Mouse (Mus musculus): ENCODE measurements around the gene Fen1.
"Not testable (repeated sequence)": the region's sequence is repeated elsewhere in the genome, so short reads cannot be mapped to it uniquely, and the experiment has no call there.

Gene Fen1

GRCm38 (mm10) chr19:10176941-10177372 is 27.0 kb downstream of the Fen1 start:
- no peak for DNase-seq

GRCm38 (mm10) chr19:10176477-10176876 is 27.5 kb downstream of the Fen1 start:
- no peak for DNase-seq

GRCm38 (mm10) chr19:10174956-10175355 is 29.0 kb downstream of the Fen1 start:
- DNase-seq = no peak

GRCm38 (mm10) chr19:10173844-10174539 is 30.0 kb downstream of the Fen1 start:
- no peak for DNase-seq

GRCm38 (mm10) chr19:10173116-10173718 is 30.8 kb downstream of the Fen1 start:
- no peak for DNase-seq

GRCm38 (mm10) chr19:10171846-10172245 is 32.1 kb downstream of the Fen1 start:
- no peak for DNase-seq

- DNase-seq = no peak
Observed at GRCm38 (mm10) chr19:10171359-10171758, 32.6 kb downstream of the Fen1 start.

GRCm38 (mm10) chr19:10170466-10170865 is 33.5 kb downstream of the Fen1 start:
- DNase-seq = no peak

- DNase-seq = not testable (repeated sequence)
Observed at GRCm38 (mm10) chr19:10169692-10170330, 34.2 kb downstream of the Fen1 start.

GRCm38 (mm10) chr19:10169179-10169578 is 34.8 kb downstream of the Fen1 start:
- no peak for DNase-seq

- no peak for DNase-seq
Observed at GRCm38 (mm10) chr19:10168441-10168840, 35.5 kb downstream of the Fen1 start.

- DNase-seq = no peak
Observed at GRCm38 (mm10) chr19:10167951-10168350, 36.0 kb downstream of the Fen1 start.

GRCm38 (mm10) chr19:10167112-10167511 is 36.9 kb downstream of the Fen1 start:
- no peak for DNase-seq

GRCm38 (mm10) chr19:10165928-10166327 is 38.0 kb downstream of the Fen1 start:
- DNase-seq = not testable (repeated sequence)

- no peak for DNase-seq
Observed at GRCm38 (mm10) chr19:10163896-10164295, 40.1 kb downstream of the Fen1 start.

GRCm38 (mm10) chr19:10157725-10158124 is 46.2 kb downstream of the Fen1 start:
- no peak for DNase-seq

GRCm38 (mm10) chr19:10149189-10149588 is 54.8 kb downstream of the Fen1 start:
- DNase-seq = no peak
